Mouse (Mus musculus) brain, embryonic 14.5 days (tissue): ENCODE measurements around the gene Clpx.

Experiments used
- CTCF ChIP-seq: fragments of 200-500 bp; IDR thresholded peaks from 2 replicates; pipeline ENCODE4 v1.5.1; 2012; ENCODE audit warnings: inconsistent platforms, mild to moderate bottlenecking, moderate library complexity, borderline replicate concordance; ENCODE audit not compliant: insufficient read depth, insufficient read length; ENCODE audit errors: extremely low read depth
- POLR2A ChIP-seq: fragments of 200-500 bp; IDR thresholded peaks from 2 replicates; pipeline ENCODE4 v1.6.1; 2012; ENCODE audit warnings: mild to moderate bottlenecking, inconsistent platforms, borderline replicate concordance; ENCODE audit not compliant: poor library complexity, insufficient read depth, insufficient read length, severe bottlenecking; ENCODE audit errors: extremely low read depth

DNA sequence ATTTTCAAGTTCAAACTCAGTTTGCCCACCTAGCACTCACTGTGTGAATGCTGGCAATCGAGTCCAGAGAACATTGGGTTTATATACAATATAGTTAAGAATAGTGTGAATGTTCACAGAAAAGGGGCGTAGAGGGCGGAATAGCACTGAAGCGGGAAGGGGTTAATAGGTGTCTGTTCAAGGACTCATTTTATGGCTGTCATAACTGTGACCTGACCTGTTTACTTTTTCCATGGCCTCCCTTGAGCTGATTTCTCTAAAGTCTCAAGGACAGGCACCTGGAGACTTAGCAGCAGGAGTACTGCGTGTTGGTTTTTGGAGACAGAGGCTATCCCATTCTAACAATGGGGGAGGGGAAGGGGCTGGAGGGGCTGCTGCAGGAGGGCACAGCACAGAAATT, 39.9 kb downstream of the Clpx start:
- no peak for TF ChIP-seq CTCF
- TF ChIP-seq POLR2A, result no peak
